Mouse (Mus musculus) MEL (cell line): ENCODE measurements around the gene Edc3. TPM values are rescaled to one million over a fixed set of nuclear protein-coding genes. Genes with fewer than 3 reads are reported as not detected.

Experiments
- DNase-seq: peaks from one replicate; pipeline ENCODE4 v3.0.0; 2011; ENCODE audit warnings: low read depth, low spot score
- H3K27ac ChIP-seq: 2 replicates; pipeline ENCODE4 v1.5.1; 2012; ENCODE audit warnings: low read depth, mild to moderate bottlenecking, control low read depth, low read length, moderate library complexity; ENCODE audit not compliant: control insufficient read depth
- H3K27me3 ChIP-seq, 2 experiments: fragments of 150-350 bp in 1 of 2; sonication (generic) in 1 of 2; 2 replicates each; pipeline ENCODE4 v1.6.1; 2012; ENCODE audit warnings: low read length in 2 of 2, mild to moderate bottlenecking in 2 of 2, improper control_type of control experiment in 1 of 2, moderate library complexity in 1 of 2; ENCODE audit not compliant: insufficient read depth in 2 of 2, control insufficient read depth in 1 of 2
- H3K36me3 ChIP-seq, 2 experiments: 2 replicates each; pipeline ENCODE4 v1.6.1; 2012 to 2014; ENCODE audit warnings: low read length in 2 of 2, improper control_type of control experiment in 1 of 2, inconsistent platforms in 1 of 2, mild to moderate bottlenecking in 1 of 2; ENCODE audit not compliant: insufficient read depth in 2 of 2, control insufficient read depth in 1 of 2
- H3K4me1 ChIP-seq, 2 experiments: fragments of 150-350 bp in 1 of 2; sonication (generic) in 1 of 2; 2 replicates each; pipeline ENCODE4 v1.6.1; 2012; ENCODE audit warnings: low read length in 2 of 2, improper control_type of control experiment in 1 of 2, mild to moderate bottlenecking in 1 of 2; ENCODE audit not compliant: insufficient read depth in 2 of 2, control insufficient read depth in 1 of 2
- H3K4me3 ChIP-seq, 2 experiments: fragments of 150-350 bp in 1 of 2; sonication (generic) in 1 of 2; 2 replicates each; pipeline ENCODE4 v1.5.1; 2012; ENCODE audit warnings: low read depth in 2 of 2, low read length in 2 of 2, mild to moderate bottlenecking in 2 of 2, moderate library complexity in 2 of 2, control low read depth in 1 of 2, improper control_type of control experiment in 1 of 2; ENCODE audit not compliant: control insufficient read depth in 1 of 2, insufficient read depth in 1 of 2
- H3K79me2 ChIP-seq: 2 replicates; pipeline ENCODE4 v1.6.1; 2012; ENCODE audit warnings: mild to moderate bottlenecking, low read length, moderate library complexity; ENCODE audit not compliant: control insufficient read depth, poor library complexity, insufficient read depth
- H3K9ac ChIP-seq: 2 replicates; pipeline ENCODE4 v1.6.1; 2012; ENCODE audit warnings: low read depth, mild to moderate bottlenecking, control low read depth, low read length, moderate library complexity; ENCODE audit not compliant: control insufficient read depth, poor library complexity, severe bottlenecking
- H3K9me3 ChIP-seq: fragments of 150-350 bp; sonication (generic); replicated peaks from 2 replicates; pipeline ENCODE4 v1.6.1; 2012; ENCODE audit warnings: mild to moderate bottlenecking, low read length, improper control_type of control experiment, moderate library complexity; ENCODE audit not compliant: insufficient read depth
- CHD1 ChIP-seq: IDR thresholded peaks from 2 replicates; pipeline ENCODE4 v1.6.1; 2012; ENCODE audit warnings: low read depth, mild to moderate bottlenecking, inconsistent platforms, low read length, improper control_type of control experiment
- CHD2 ChIP-seq: IDR thresholded peaks from 2 replicates; pipeline ENCODE4 v1.6.1; 2011; ENCODE audit warnings: low read length, improper control_type of control experiment
- CTCF ChIP-seq, 3 experiments: IDR thresholded peaks in 2 of 3; conservative IDR thresholded peaks in 1 of 3; 2 replicates each; pipeline ENCODE4 v1.5.1; 2011 to 2012; ENCODE audit warnings: low read length in 3 of 3, low read depth in 2 of 3, mild to moderate bottlenecking in 2 of 3, improper control_type of control experiment in 1 of 3, inconsistent platforms in 1 of 3, mixed read lengths in 1 of 3, moderate library complexity in 1 of 3; ENCODE audit not compliant: control insufficient read depth in 1 of 3, insufficient read depth in 1 of 3, poor library complexity in 1 of 3, severe bottlenecking in 1 of 3
- E2F4 ChIP-seq: IDR thresholded peaks from 2 replicates; pipeline ENCODE4 v1.6.1; 2011; ENCODE audit warnings: low read depth, low read length, improper control_type of control experiment, borderline replicate concordance
- EP300 ChIP-seq, 2 experiments: IDR thresholded peaks; 2 replicates each; pipeline ENCODE4 v1.6.1; 2011; ENCODE audit warnings: improper control_type of control experiment in 2 of 2, low read length in 2 of 2, low read depth in 1 of 2, mild to moderate bottlenecking in 1 of 2
- ETS1 ChIP-seq: IDR thresholded peaks from 2 replicates; pipeline ENCODE4 v1.6.1; 2012; ENCODE audit warnings: low read depth, mild to moderate bottlenecking, inconsistent platforms, low read length, improper control_type of control experiment, moderate library complexity
- GABPA ChIP-seq: IDR thresholded peaks from 2 replicates; pipeline ENCODE4 v1.6.1; 2012; ENCODE audit warnings: low read depth, mild to moderate bottlenecking, inconsistent platforms, low read length, improper control_type of control experiment, moderate library complexity
- GATA1 ChIP-seq: IDR thresholded peaks from 2 replicates; pipeline ENCODE4 v1.6.1; 2011; ENCODE audit warnings: low read depth, low read length, improper control_type of control experiment
- JUND ChIP-seq: IDR thresholded peaks from 2 replicates; pipeline ENCODE4 v1.6.1; 2011; ENCODE audit warnings: low read depth, mild to moderate bottlenecking, improper control_type of control experiment, low read length
- MAFK ChIP-seq: IDR thresholded peaks from 2 replicates; pipeline ENCODE4 v1.6.1; 2011; ENCODE audit warnings: low read depth, mild to moderate bottlenecking, low read length, improper control_type of control experiment, borderline replicate concordance
- MEF2A ChIP-seq: IDR thresholded peaks from 2 replicates; pipeline ENCODE4 v1.6.1; 2014; ENCODE audit warnings: low read depth, mild to moderate bottlenecking, inconsistent platforms, low read length, improper control_type of control experiment; ENCODE audit not compliant: poor library complexity, insufficient replicate concordance, severe bottlenecking; ENCODE audit errors: extremely low read depth
- MXI1 ChIP-seq: IDR thresholded peaks from 2 replicates; pipeline ENCODE4 v1.6.1; 2011; ENCODE audit warnings: mild to moderate bottlenecking, low read depth, low read length, improper control_type of control experiment
- MYC ChIP-seq: IDR thresholded peaks from 2 replicates; pipeline ENCODE4 v1.6.1; 2011; ENCODE audit warnings: low read depth, mild to moderate bottlenecking, low read length, improper control_type of control experiment, moderate library complexity
- NRF1 ChIP-seq: IDR thresholded peaks from 2 replicates; pipeline ENCODE4 v1.6.1; 2014; ENCODE audit warnings: low read depth, mild to moderate bottlenecking, inconsistent platforms, low read length, improper control_type of control experiment, moderate library complexity; ENCODE audit not compliant: poor library complexity, insufficient read depth, severe bottlenecking
- POLR2AphosphoS2 ChIP-seq: IDR thresholded peaks from 2 replicates; pipeline ENCODE4 v1.6.1; 2011; ENCODE audit warnings: low read length, improper control_type of control experiment
- SMC3 ChIP-seq: IDR thresholded peaks from 2 replicates; pipeline ENCODE4 v1.6.1; 2011; ENCODE audit warnings: low read depth, low read length, improper control_type of control experiment
- TBP ChIP-seq: IDR thresholded peaks from 2 replicates; pipeline ENCODE4 v1.8.0; 2011; ENCODE audit warnings: low read depth, low read length, improper control_type of control experiment
- TCF12 ChIP-seq: IDR thresholded peaks from 2 replicates; pipeline ENCODE4 v1.6.1; 2014; ENCODE audit warnings: low read depth, mild to moderate bottlenecking, inconsistent platforms, low read length, improper control_type of control experiment, moderate library complexity
- UBTF ChIP-seq: IDR thresholded peaks from 2 replicates; pipeline ENCODE4 v1.6.1; 2012; ENCODE audit warnings: low read depth, mild to moderate bottlenecking, inconsistent platforms, low read length, improper control_type of control experiment, moderate library complexity, borderline replicate concordance; ENCODE audit not compliant: insufficient read depth
- USF1 ChIP-seq: IDR thresholded peaks from 2 replicates; pipeline ENCODE4 v1.6.1; 2014; ENCODE audit warnings: low read depth, mild to moderate bottlenecking, inconsistent platforms, low read length, improper control_type of control experiment, moderate library complexity
- polyA plus RNA-seq, 2 experiments: library from polyadenylated mRNA; stranded (reverse) in 1 of 2; unstranded in 1 of 2; fragments of >175 nt in 1 of 2; fragments of >200 nt in 1 of 2; gene quantifications; 2 replicates each; pipeline versions ENCODE4 v1.2.1 to v1.2.4; 2012; ENCODE audit warnings: low replicate concordance in 2 of 2, low read depth in 1 of 2; ENCODE audit not compliant: insufficient read length in 2 of 2, insufficient read depth in 1 of 2, missing spikeins in 1 of 2
- total RNA-seq: library from RNA; depleted of rRNA; stranded (reverse); fragments of 300-350 nt; gene quantifications from 2 replicates; pipeline ENCODE4 v1.2.3, GENCODE M21; 2012

The Edc3 gene
- total and polyA plus RNA-seq, 3 experiments = 7.2 to 25.7 TPM; not detected in 1

DNA sequence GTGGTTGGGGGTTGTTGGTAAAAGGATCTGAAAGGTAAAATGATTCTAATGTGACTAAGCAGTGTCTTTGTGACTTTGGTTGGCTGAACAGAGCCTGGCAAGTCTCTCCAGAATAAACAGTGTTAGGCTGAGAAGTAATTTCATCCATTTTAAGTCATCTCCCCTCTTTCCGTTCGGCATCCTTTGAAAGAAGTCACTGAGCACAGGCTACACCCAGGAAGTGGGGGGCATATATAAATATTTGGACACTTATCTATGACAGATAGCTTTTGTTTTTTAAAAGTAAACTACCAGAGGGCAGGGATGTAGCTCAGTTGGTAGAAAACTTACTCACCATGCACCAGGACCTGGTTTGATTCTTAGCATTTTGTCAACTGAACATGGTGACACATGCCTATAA is 19.7 kb upstream of the Edc3 start:
- no peak for TF ChIP-seq POLR2AphosphoS2
- TF ChIP-seq GATA1 = no peak
- TF ChIP-seq UBTF = no peak
- no peak for TF ChIP-seq CHD2
- no peak for TF ChIP-seq MXI1
- no peak for TF ChIP-seq CHD1
- TF ChIP-seq USF1 = no peak
- TF ChIP-seq NRF1 = no peak
- TF ChIP-seq GABPA = no peak
- TF ChIP-seq EP300 (IDR thresholded peaks at IDR 0.05; ENCODE audit: low read depth in 1 of 2, low read length in 2 of 2) = no peak
- no peak for TF ChIP-seq MEF2A
- no peak for TF ChIP-seq ETS1
- TF ChIP-seq TBP = no peak
- no peak for TF ChIP-seq MYC
- no peak for TF ChIP-seq E2F4
- TF ChIP-seq CTCF (IDR thresholded peaks at IDR 0.05 in 2 of 3, conservative IDR thresholded peaks at IDR 0.05 in 1 of 3; ENCODE audit: control insufficient read depth in 1 of 3, insufficient read depth in 1 of 3, low read depth in 2 of 3, low read length in 3 of 3, poor library complexity in 1 of 3, severe bottlenecking in 1 of 3) = no peak
- no peak for TF ChIP-seq TCF12
- no peak for TF ChIP-seq JUND
- H3K9me3 ChIP-seq = no peaks in the 10 kb centered on the region

DNA sequence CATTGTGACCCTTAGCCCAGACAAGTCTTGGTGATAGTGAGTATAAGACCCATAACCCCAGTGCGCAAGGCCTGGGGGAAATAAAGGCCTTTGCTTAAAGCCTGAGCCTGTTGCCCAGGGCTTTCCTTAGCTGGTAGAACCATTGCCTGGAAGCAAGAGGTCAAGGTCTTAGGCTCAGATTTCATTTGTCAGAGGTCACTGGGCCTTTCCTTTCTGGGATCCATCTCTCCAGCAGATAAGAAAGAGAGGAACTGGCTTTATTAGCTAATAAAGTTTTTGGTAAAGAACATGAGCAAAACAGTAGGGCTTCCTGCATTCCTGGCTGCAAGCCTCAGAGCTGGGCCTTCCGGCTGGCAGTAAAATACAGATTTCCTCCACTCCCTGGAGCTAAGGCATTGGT is 14.2 kb upstream of the Edc3 start:
- H3K4me3 ChIP-seq = no peak overlapping the region
- peaks cover 0 to 7% of the 10 kb centered on the region in 2 experiments; a peak in 2 of 4 replicates for H3K4me1 ChIP-seq
- H3K9ac ChIP-seq = no peak overlapping the region
- DNase-seq = no peak
- H3K36me3 ChIP-seq = no peaks in the 10 kb centered on the region
- H3K27ac ChIP-seq = no peak overlapping the region
- H3K9me3 ChIP-seq = no peaks in the 10 kb centered on the region
- H3K79me2 ChIP-seq = no peaks in the 10 kb centered on the region
- peaks cover 29 to 44% of the 10 kb centered on the region in 2 experiments for H3K27me3 ChIP-seq
- TF ChIP-seq ETS1 = no peak
- TF ChIP-seq UBTF = no peak
- no peak for TF ChIP-seq TBP
- TF ChIP-seq MXI1 = no peak
- TF ChIP-seq MAFK = no peak
- TF ChIP-seq USF1 = no peak
- no peak for TF ChIP-seq SMC3
- TF ChIP-seq CHD1 = no peak

More for the DNA sequence above, 19.7 kb upstream of the Edc3 start:
- H3K4me1 ChIP-seq = no peaks in the 10 kb centered on the region
- H3K4me3 ChIP-seq = no peak overlapping the region
- no peak overlapping the region for H3K27ac ChIP-seq
- H3K36me3 ChIP-seq = no peaks in the 10 kb centered on the region
- H3K79me2 ChIP-seq = no peaks in the 10 kb centered on the region
- peaks cover 4 to 12% of the 10 kb centered on the region in 2 experiments for H3K27me3 ChIP-seq
- no peak for DNase-seq
- no peak overlapping the region for H3K9ac ChIP-seq
